Mouse (Mus musculus) 416B (cell line): Measurements from ENCODE around the gene Gm8897.
"Not testable (repeated sequence)": the region's sequence is repeated elsewhere in the genome, so short reads cannot be mapped to it uniquely, and the experiment has no call there.

Experiments
- DNase-seq: peaks from one replicate; pipeline ENCODE4 v3.0.0; 2011; ENCODE audit warnings: low read depth

The Gm8897 gene

GRCm38 (mm10) chr5:11416118-11416517, at the start of gene Gm8897:
Gene Gm8897, plus strand, starts transcription at chr5:11416418.
- DNase-seq = not testable (repeated sequence)

GRCm38 (mm10) chr5:11416691-11417090, 473 bp downstream of the Gm8897 start:
- not testable (repeated sequence) for DNase-seq
